Mouse (Mus musculus): Measurements from ENCODE around the gene Rpl23a. TPM values are rescaled to one million over a fixed set of nuclear protein-coding genes. Genes with fewer than 3 reads are reported as not detected.
"Not testable (repeated sequence)": the region's sequence is repeated elsewhere in the genome, so short reads cannot be mapped to it uniquely, and the experiment has no call there.

The Rpl23a gene
- polyA plus RNA-seq, 1 experiment from 2014 or later = 698 TPM

GRCm38 (mm10) chr11:78146707-78147543 is 36.5 kb downstream of the Rpl23a start:
- no peak for ATAC-seq
- no peaks in the 10 kb centered on the region for H3K9me3 ChIP-seq (replicated peaks; ENCODE audit: control insufficient read depth, low read length, poor library complexity, severe bottlenecking)
- H3K4me3 ChIP-seq (ENCODE audit: low read depth, low read length) = no peak overlapping the region
- WGBS = 96% methylated on average over 6 of the region's 6 CpGs
- H3K9ac ChIP-seq (ENCODE audit: low read depth, low read length) = no peak overlapping the region
- H3K27me3 ChIP-seq (ENCODE audit: control insufficient read depth, insufficient read depth, low read depth, low read length) = no peaks in the 10 kb centered on the region
- no peak overlapping the region for H3K27ac ChIP-seq (ENCODE audit: low read length)
- peaks cover 16% of the 10 kb centered on the region; the same call in 1 of the 2 replicates for H3K36me3 ChIP-seq (ENCODE audit: control insufficient read depth, insufficient read depth, low read length)
- H3K4me1 ChIP-seq (ENCODE audit: control insufficient read depth, insufficient read depth, low read length) = no peaks in the 10 kb centered on the region
- no peak overlapping the region for H3K4me2 ChIP-seq (ENCODE audit: low read length)

- H3K9me3 ChIP-seq (replicated peaks; ENCODE audit: control insufficient read depth, low read length, poor library complexity, severe bottlenecking) = no peaks in the 10 kb centered on the region
- H3K9ac ChIP-seq (ENCODE audit: low read depth, low read length) = no peak overlapping the region
- H3K27me3 ChIP-seq (ENCODE audit: control insufficient read depth, insufficient read depth, low read depth, low read length) = no peaks in the 10 kb centered on the region
- no peak for ATAC-seq
- H3K4me3 ChIP-seq (ENCODE audit: low read depth, low read length) = no peak overlapping the region
- no peaks in the 10 kb centered on the region for H3K4me1 ChIP-seq (ENCODE audit: control insufficient read depth, insufficient read depth, low read length)
- H3K36me3 ChIP-seq (ENCODE audit: control insufficient read depth, insufficient read depth, low read length) = peaks cover 16% of the 10 kb centered on the region; the same call in 1 of the 2 replicates
- no peak overlapping the region for H3K4me2 ChIP-seq (ENCODE audit: low read length)
- WGBS = 82% methylated on average over 5 of the region's 5 CpGs
- H3K27ac ChIP-seq (ENCODE audit: low read length) = no peak overlapping the region
Observed at GRCm38 (mm10) chr11:78146168-78146567, 37.2 kb downstream of the Rpl23a start.

GRCm38 (mm10) chr11:78143520-78143919 is 39.9 kb downstream of the Rpl23a start:
- ATAC-seq = no peak
- H3K9me3 ChIP-seq (replicated peaks; ENCODE audit: control insufficient read depth, low read length, poor library complexity, severe bottlenecking) = no peaks in the 10 kb centered on the region
- WGBS = 57% methylated on average over 2 of the region's 2 CpGs
- no peak overlapping the region for H3K9ac ChIP-seq (ENCODE audit: low read depth, low read length)
- H3K4me2 ChIP-seq (ENCODE audit: low read length) = no peak overlapping the region
- no peaks in the 10 kb centered on the region for H3K4me1 ChIP-seq (ENCODE audit: control insufficient read depth, insufficient read depth, low read length)
- no peaks in the 10 kb centered on the region for H3K27me3 ChIP-seq (ENCODE audit: control insufficient read depth, insufficient read depth, low read depth, low read length)
- H3K4me3 ChIP-seq (ENCODE audit: low read depth, low read length) = no peak overlapping the region
- no peak overlapping the region for H3K27ac ChIP-seq (ENCODE audit: low read length)
- peaks cover 9% of the 10 kb centered on the region; the same call in 1 of the 2 replicates for H3K36me3 ChIP-seq (ENCODE audit: control insufficient read depth, insufficient read depth, low read length)

GRCm38 (mm10) chr11:78140665-78141064 is 42.7 kb downstream of the Rpl23a start:
- Histone ChIP-seq H3K27ac (ENCODE audit: low read length) (no peak overlapping the region), H3K4me1 (ENCODE audit: control insufficient read depth, insufficient read depth, low read length) (no peaks in the 10 kb centered on the region), H3K36me3 (ENCODE audit: control insufficient read depth, insufficient read depth, low read length) (0 out of 2 replicates have a peak, but pooled peaks cover 4% of the 10 kb centered on the region), H3K4me2 (ENCODE audit: low read length) (no peak overlapping the region), H3K27me3 (ENCODE audit: control insufficient read depth, insufficient read depth, low read depth, low read length) (no peaks in the 10 kb centered on the region), H3K9ac (ENCODE audit: low read depth, low read length) (no peak overlapping the region), H3K9me3 (replicated peaks; ENCODE audit: control insufficient read depth, low read length, poor library complexity, severe bottlenecking) (no peaks in the 10 kb centered on the region), H3K4me3 (ENCODE audit: low read depth, low read length) (no peak overlapping the region)
- 88% methylated on average over 5 of the region's 5 CpGs for WGBS
- ATAC-seq = no peak

GRCm38 (mm10) chr11:78138023-78138422 is 45.4 kb downstream of the Rpl23a start:
- 0 out of 2 replicates have a peak, but pooled peaks cover under 1% of the 10 kb centered on the region for H3K36me3 ChIP-seq (ENCODE audit: control insufficient read depth, insufficient read depth, low read length)

GRCm38 (mm10) chr11:78137584-78137983 is 45.8 kb downstream of the Rpl23a start:
- Histone ChIP-seq H3K4me2 (ENCODE audit: low read length) (no peak overlapping the region), H3K9me3 (replicated peaks; ENCODE audit: control insufficient read depth, low read length, poor library complexity, severe bottlenecking) (no peaks in the 10 kb centered on the region), H3K27ac (ENCODE audit: low read length) (no peak overlapping the region), H3K9ac (ENCODE audit: low read depth, low read length) (no peak overlapping the region), H3K27me3 (ENCODE audit: control insufficient read depth, insufficient read depth, low read depth, low read length) (no peaks in the 10 kb centered on the region), H3K4me3 (ENCODE audit: low read depth, low read length) (no peak overlapping the region), H3K36me3 (ENCODE audit: control insufficient read depth, insufficient read depth, low read length) (no peaks in the 10 kb centered on the region), H3K4me1 (ENCODE audit: control insufficient read depth, insufficient read depth, low read length) (no peaks in the 10 kb centered on the region)
- no peak for ATAC-seq
- WGBS = 70% methylated on average over 4 of the region's 4 CpGs

More at GRCm38 (mm10) chr11:78138023-78138422, 45.4 kb downstream of the Rpl23a start:
- no peaks in the 10 kb centered on the region for H3K4me1 ChIP-seq (ENCODE audit: control insufficient read depth, insufficient read depth, low read length)
- H3K27me3 ChIP-seq (ENCODE audit: control insufficient read depth, insufficient read depth, low read depth, low read length) = no peaks in the 10 kb centered on the region
- ATAC-seq = no peak
- H3K27ac ChIP-seq (ENCODE audit: low read length) = no peak overlapping the region
- H3K4me3 ChIP-seq (ENCODE audit: low read depth, low read length) = no peak overlapping the region
- H3K9me3 ChIP-seq (replicated peaks; ENCODE audit: control insufficient read depth, low read length, poor library complexity, severe bottlenecking) = no peaks in the 10 kb centered on the region
- H3K9ac ChIP-seq (ENCODE audit: low read depth, low read length) = no peak overlapping the region
- WGBS = 89% methylated on average over 3 of the region's 3 CpGs
- H3K4me2 ChIP-seq (ENCODE audit: low read length) = no peak overlapping the region

- Histone ChIP-seq H3K9me3 (replicated peaks; ENCODE audit: control insufficient read depth, low read length, poor library complexity, severe bottlenecking) (no peaks in the 10 kb centered on the region), H3K9ac (ENCODE audit: low read depth, low read length) (no peak overlapping the region), H3K36me3 (ENCODE audit: control insufficient read depth, insufficient read depth, low read length) (no peaks in the 10 kb centered on the region), H3K4me1 (ENCODE audit: control insufficient read depth, insufficient read depth, low read length) (no peaks in the 10 kb centered on the region), H3K4me2 (ENCODE audit: low read length) (no peak overlapping the region), H3K27ac (ENCODE audit: low read length) (no peak overlapping the region), H3K27me3 (ENCODE audit: control insufficient read depth, insufficient read depth, low read depth, low read length) (no peaks in the 10 kb centered on the region), H3K4me3 (ENCODE audit: low read depth, low read length) (no peak overlapping the region)
- no peak for ATAC-seq
- WGBS = 91% methylated on average over 1 of the region's 1 CpGs
Observed at GRCm38 (mm10) chr11:78136132-78136531, 47.3 kb downstream of the Rpl23a start.

- not testable (repeated sequence) for H3K4me1 ChIP-seq (ENCODE audit: control insufficient read depth, insufficient read depth, low read length); H3K27me3 ChIP-seq (ENCODE audit: control insufficient read depth, insufficient read depth, low read depth, low read length); H3K4me3 ChIP-seq (ENCODE audit: low read depth, low read length); H3K27ac ChIP-seq (ENCODE audit: low read length); ATAC-seq; H3K36me3 ChIP-seq (ENCODE audit: control insufficient read depth, insufficient read depth, low read length); H3K9ac ChIP-seq (ENCODE audit: low read depth, low read length); H3K4me2 ChIP-seq (ENCODE audit: low read length); H3K9me3 ChIP-seq (replicated peaks; ENCODE audit: control insufficient read depth, low read length, poor library complexity, severe bottlenecking)
- WGBS = 96% methylated on average over 7 of the region's 7 CpGs
Observed at GRCm38 (mm10) chr11:78135314-78135713, 48.1 kb downstream of the Rpl23a start.

- no peak overlapping the region for H3K9ac ChIP-seq (ENCODE audit: low read depth, low read length)
- no peaks in the 10 kb centered on the region for H3K27me3 ChIP-seq (ENCODE audit: control insufficient read depth, insufficient read depth, low read depth, low read length)
- H3K4me3 ChIP-seq (ENCODE audit: low read depth, low read length) = no peak overlapping the region
- no peak for ATAC-seq
- no peak overlapping the region for H3K4me2 ChIP-seq (ENCODE audit: low read length)
- H3K4me1 ChIP-seq (ENCODE audit: control insufficient read depth, insufficient read depth, low read length) = no peaks in the 10 kb centered on the region
- WGBS = 87% methylated on average over 3 of the region's 3 CpGs
- H3K27ac ChIP-seq (ENCODE audit: low read length) = no peak overlapping the region
- no peaks in the 10 kb centered on the region for H3K36me3 ChIP-seq (ENCODE audit: control insufficient read depth, insufficient read depth, low read length)
- H3K9me3 ChIP-seq (replicated peaks; ENCODE audit: control insufficient read depth, low read length, poor library complexity, severe bottlenecking) = no peaks in the 10 kb centered on the region
Observed at GRCm38 (mm10) chr11:78134344-78134743, 49.0 kb downstream of the Rpl23a start.
